Mouse (Mus musculus) hindbrain, postnatal 0 days (tissue): Measurements from ENCODE around the gene Sult2a8. TPM values are rescaled to one million over a fixed set of nuclear protein-coding genes. Genes with fewer than 3 reads are reported as not detected.
"Not testable (repeated sequence)": the region's sequence is repeated elsewhere in the genome, so short reads cannot be mapped to it uniquely, and the experiment has no call there.

Source experiments
- ATAC-seq: fragments of 200-750 bp; cut with Nextera tagmentation; 2 replicates; pipeline ENCODE4 v1.8.0; 2017; ENCODE audit warnings: mild to moderate bottlenecking, moderate TSS enrichment, moderate library complexity
- DNase-seq: peaks from one replicate; pipeline ENCODE4 v3.0.0-alpha.2; 2015; ENCODE audit warnings: low spot score
- H3K27ac ChIP-seq: fragments of 300-500 bp; sonication (generic); 2 replicates; pipeline ENCODE4 v1.5.1; 2014; ENCODE audit warnings: mild to moderate bottlenecking
- H3K27me3 ChIP-seq: fragments of 300-500 bp; sonication (generic); 2 replicates; pipeline ENCODE4 v1.6.1; 2014; ENCODE audit warnings: low read length, mixed read lengths; ENCODE audit not compliant: insufficient read depth
- H3K36me3 ChIP-seq: fragments of 300-500 bp; sonication (generic); 2 replicates; pipeline ENCODE4 v1.6.1; 2014; ENCODE audit warnings: low read length, mixed read lengths; ENCODE audit not compliant: insufficient read depth
- H3K4me1 ChIP-seq: fragments of 300-500 bp; sonication (generic); 2 replicates; pipeline ENCODE4 v1.6.1; 2014; ENCODE audit warnings: antibody characterized with exemption, low read length, mixed read lengths; ENCODE audit not compliant: insufficient read depth
- H3K4me2 ChIP-seq: fragments of 300-500 bp; sonication (generic); 2 replicates; pipeline ENCODE4 v1.6.1; 2014; ENCODE audit warnings: low read depth, mild to moderate bottlenecking, low read length, moderate library complexity, mixed read lengths
- H3K4me3 ChIP-seq: fragments of 300-500 bp; sonication (generic); 2 replicates; pipeline ENCODE4 v1.5.1; 2014; ENCODE audit warnings: low read length
- H3K9ac ChIP-seq: fragments of 300-500 bp; sonication (generic); replicated peaks from 2 replicates; pipeline ENCODE4 v1.6.1; 2014; ENCODE audit warnings: mild to moderate bottlenecking, low read length, moderate library complexity, mixed read lengths
- H3K9me3 ChIP-seq: fragments of 300-500 bp; sonication (generic); 2 replicates; pipeline ENCODE4 v1.6.1; 2016; ENCODE audit warnings: low read length, mixed read lengths
- CTCF ChIP-seq: IDR thresholded peaks from 2 replicates; pipeline ENCODE4 v1.5.1; 2016; ENCODE audit warnings: antibody characterized with exemption, control low read depth, low read depth
- WGBS: fragments of 180-500 bp; shearing (Covaris S2); extraction: QIAGEN DNeasy Blood & Tissue Kit; methylation state at CpG from one replicate; pipeline ENCODE4 v1.1.7; 2014; 5-methylcytosine and 5-hydroxymethylcytosine counted together
- polyA plus RNA-seq: library from polyadenylated mRNA; unstranded; fragments of >200 nt; fragmentation: Nextera tagmentation; extraction: Ambion mirVana; gene quantifications from 2 replicates; pipeline ENCODE4 v1.2.1, GENCODE M21; 2015
- total RNA-seq: library from RNA; depleted of rRNA; stranded (reverse); fragments of >200 nt; gene quantifications from 2 replicates; pipeline ENCODE4 v1.2.3, GENCODE M21; 2014; rRNA removed

Gene Sult2a8
- not detected in 2 replicates for total RNA-seq
- polyA plus RNA-seq: not detected in 2 replicates

GRCm38 (mm10) chr7:14446534-14446933 is at the start of gene Sult2a8:
TSS of gene Sult2a8 (minus strand) at chr7:14446769.
- TF ChIP-seq CTCF: no peak
- Histone ChIP-seq H3K9ac (no peak within 1 kb of the TSS), H3K4me3 (no peak within 1 kb of the TSS), H3K4me1 (no peaks in the 10 kb centered on the region), H3K27me3 (no peaks in the 10 kb centered on the region), H3K9me3 (peaks cover 14% of the 10 kb centered on the region; the same call in 1 of the 2 replicates), H3K4me2 (no peak within 1 kb of the TSS), H3K36me3 (no peaks in the 10 kb centered on the region), H3K27ac (no peak within 1 kb of the TSS)
- WGBS: 66% methylated on average over 3 of the region's 3 CpGs
- no peak for ATAC-seq
- DNase-seq: no peak

GRCm38 (mm10) chr7:14494130-14494529 is 47.6 kb upstream of the Sult2a8 start, which contains the start of gene Sult2a7:
TSS of gene Sult2a7 (minus strand) at chr7:14494230.
- 91% methylated on average over 4 of the region's 4 CpGs for WGBS
- DNase-seq: no peak
- no peak for ATAC-seq
- H3K4me1 ChIP-seq: no peaks in the 10 kb centered on the region
- H3K4me2 ChIP-seq: no peak within 1 kb of the TSS
- peaks cover 10% of the 10 kb centered on the region; the same call in 1 of the 2 replicates for H3K9me3 ChIP-seq
- H3K27ac ChIP-seq: no peak within 1 kb of the TSS
- H3K4me3 ChIP-seq: no peak within 1 kb of the TSS
- TF ChIP-seq CTCF: no peak
- H3K9ac ChIP-seq: no peak within 1 kb of the TSS
- H3K36me3 ChIP-seq: no peaks in the 10 kb centered on the region
- H3K27me3 ChIP-seq: no peaks in the 10 kb centered on the region

- Histone ChIP-seq H3K36me3 (no peaks in the 10 kb centered on the region), H3K27ac (no peak overlapping the region), H3K4me2 (no peak overlapping the region), H3K9ac (no peak overlapping the region), H3K27me3 (no peaks in the 10 kb centered on the region), H3K4me3 (no peak overlapping the region), H3K9me3 (peaks cover 10% of the 10 kb centered on the region; the same call in 1 of the 2 replicates), H3K4me1 (no peaks in the 10 kb centered on the region)
- ATAC-seq (no peak), DNase-seq (no peak)
- no peak for TF ChIP-seq CTCF
- WGBS: 70% methylated on average over 3 of the region's 3 CpGs
Measured at GRCm38 (mm10) chr7:14492886-14493285, 46.3 kb upstream of the Sult2a8 start.

- no peaks in the 10 kb centered on the region for H3K4me1 ChIP-seq
- no peak for ATAC-seq
- no peak overlapping the region for H3K9ac ChIP-seq
- no peak overlapping the region for H3K27ac ChIP-seq
- DNase-seq: no peak
- H3K36me3 ChIP-seq: no peaks in the 10 kb centered on the region
- peaks cover 18% of the 10 kb centered on the region for H3K9me3 ChIP-seq
- H3K27me3 ChIP-seq: no peaks in the 10 kb centered on the region
- H3K4me2 ChIP-seq: no peak overlapping the region
- TF ChIP-seq CTCF: no peak
- no peak overlapping the region for H3K4me3 ChIP-seq
Measured at GRCm38 (mm10) chr7:14439581-14439980, 7.0 kb downstream of the Sult2a8 start.

GRCm38 (mm10) chr7:14438484-14438883 is 8.1 kb downstream of the Sult2a8 start:
- H3K27ac ChIP-seq: no peak overlapping the region
- 80% methylated on average over 1 of the region's 1 CpGs for WGBS
- H3K27me3 ChIP-seq: no peaks in the 10 kb centered on the region
- peaks cover 15% of the 10 kb centered on the region for H3K9me3 ChIP-seq
- TF ChIP-seq CTCF: no peak
- no peak overlapping the region for H3K4me2 ChIP-seq
- no peak overlapping the region for H3K9ac ChIP-seq
- no peaks in the 10 kb centered on the region for H3K36me3 ChIP-seq
- H3K4me1 ChIP-seq: no peaks in the 10 kb centered on the region
- ATAC-seq: no peak
- H3K4me3 ChIP-seq: no peak overlapping the region
- DNase-seq: no peak

GRCm38 (mm10) chr7:14438029-14438428 is 8.5 kb downstream of the Sult2a8 start:
- Histone ChIP-seq H3K36me3 (no peaks in the 10 kb centered on the region), H3K9ac (no peak overlapping the region), H3K9me3 (peaks cover 15% of the 10 kb centered on the region), H3K27ac (no peak overlapping the region), H3K27me3 (no peaks in the 10 kb centered on the region), H3K4me3 (no peak overlapping the region), H3K4me1 (no peaks in the 10 kb centered on the region), H3K4me2 (no peak overlapping the region)
- no peak for TF ChIP-seq CTCF
- WGBS: 92% methylated on average over 2 of the region's 2 CpGs
- DNase-seq: no peak
- ATAC-seq: no peak

GRCm38 (mm10) chr7:14399363-14399762 is 47.2 kb downstream of the Sult2a8 start:
- not testable (repeated sequence) for H3K4me1 ChIP-seq, H3K9me3 ChIP-seq, H3K36me3 ChIP-seq, H3K27me3 ChIP-seq, H3K9ac ChIP-seq, ATAC-seq, H3K4me2 ChIP-seq, DNase-seq, H3K27ac ChIP-seq, H3K4me3 ChIP-seq
